Mouse (Mus musculus): ENCODE measurements at regions not wholly inside any gene's neighbourhood (a gene's known extent, or its start where the extent isn't known, plus 50 kb on each side); places are given as distances from the start of the nearest gene placed in this dataset.
A peak's percentile ranks its signal among the peaks of the same experiment; 100 is the strongest.
"Not testable (repeated sequence)": the region's sequence is repeated elsewhere in the genome, so short reads cannot be mapped to it uniquely, and the experiment has no call there.

GRCm38 (mm10) chr6:3319378-3319777, 80.0 kb downstream of the Samd9l start:
- Histone ChIP-seq H3K27me3 (no peaks in the 10 kb centered on the region), H3K4me1 (no peaks in the 10 kb centered on the region), H3K4me3 (replicated peaks) (no peak overlapping the region), H3K36me3 (no peaks in the 10 kb centered on the region), H3K9ac (no peak overlapping the region), H3K9me3 (replicated peaks) (no peaks in the 10 kb centered on the region), H3K4me2 (replicated peaks) (no peak overlapping the region), H3K27ac (replicated peaks) (no peak overlapping the region)
- no peak for ATAC-seq (ENCODE audit: insufficient number of reproducible peaks, low FRiP score, low TSS enrichment, low read depth)
- WGBS: 87% methylated on average over 4 of the region's 4 CpGs

- H3K9ac ChIP-seq; H3K27ac ChIP-seq (replicated peaks); H3K27me3 ChIP-seq; H3K9me3 ChIP-seq (replicated peaks); H3K4me1 ChIP-seq; ATAC-seq (ENCODE audit: insufficient number of reproducible peaks, low FRiP score, low TSS enrichment, low read depth); H3K36me3 ChIP-seq; H3K4me3 ChIP-seq (replicated peaks): not testable (repeated sequence)
- WGBS: 2% methylated on average over 11 of the region's 11 CpGs
- H3K4me2 ChIP-seq (replicated peaks): peak overlapping the region; percentile 27; the same call in 1 of the 2 replicates
These were observed 91.7 kb downstream of the Samd9l start for GRCm38 (mm10) chr6:3307598-3308220.

- not testable (repeated sequence) for ATAC-seq (ENCODE audit: insufficient number of reproducible peaks, low FRiP score, low TSS enrichment, low read depth); H3K4me1 ChIP-seq; H3K4me3 ChIP-seq (replicated peaks); H3K9ac ChIP-seq; H3K9me3 ChIP-seq (replicated peaks); H3K27ac ChIP-seq (replicated peaks); H3K27me3 ChIP-seq; H3K4me2 ChIP-seq (replicated peaks); H3K36me3 ChIP-seq
- 36% methylated on average over 10 of the region's 10 CpGs for WGBS
These were observed 94.3 kb downstream of the Samd9l start for GRCm38 (mm10) chr6:3304881-3305620.

- not testable (repeated sequence) for H3K36me3 ChIP-seq; H3K9me3 ChIP-seq (replicated peaks); H3K4me2 ChIP-seq (replicated peaks); H3K9ac ChIP-seq; H3K27me3 ChIP-seq; ATAC-seq (ENCODE audit: insufficient number of reproducible peaks, low FRiP score, low TSS enrichment, low read depth); H3K27ac ChIP-seq (replicated peaks); H3K4me1 ChIP-seq; H3K4me3 ChIP-seq (replicated peaks)
- WGBS: 77% methylated on average over 8 of the region's 8 CpGs
These were observed 106.1 kb downstream of the Samd9l start for GRCm38 (mm10) chr6:3293316-3293715.

GRCm38 (mm10) chr6:3291983-3292382, 107.4 kb downstream of the Samd9l start:
- not testable (repeated sequence) for ATAC-seq (ENCODE audit: insufficient number of reproducible peaks, low FRiP score, low TSS enrichment, low read depth); H3K9me3 ChIP-seq (replicated peaks); H3K4me2 ChIP-seq (replicated peaks); H3K4me1 ChIP-seq; H3K4me3 ChIP-seq (replicated peaks); H3K36me3 ChIP-seq; H3K27me3 ChIP-seq; H3K9ac ChIP-seq; H3K27ac ChIP-seq (replicated peaks)
- 92% methylated on average over 6 of the region's 6 CpGs for whole genome bisulfite sequencing

GRCm38 (mm10) chr6:3268726-3269125, 130.6 kb downstream of the Samd9l start:
- not testable (repeated sequence) for H3K9ac ChIP-seq; H3K36me3 ChIP-seq; H3K4me3 ChIP-seq (replicated peaks); H3K4me1 ChIP-seq; ATAC-seq (ENCODE audit: insufficient number of reproducible peaks, low FRiP score, low TSS enrichment, low read depth); H3K27ac ChIP-seq (replicated peaks); H3K9me3 ChIP-seq (replicated peaks); H3K4me2 ChIP-seq (replicated peaks); H3K27me3 ChIP-seq
- 79% methylated on average over 4 of the region's 4 CpGs for WGBS

GRCm38 (mm10) chr6:3265477-3265876, 133.9 kb downstream of the Samd9l start:
- not testable (repeated sequence) for H3K27ac ChIP-seq (replicated peaks); H3K4me3 ChIP-seq (replicated peaks); H3K27me3 ChIP-seq; H3K36me3 ChIP-seq; H3K9me3 ChIP-seq (replicated peaks); ATAC-seq (ENCODE audit: insufficient number of reproducible peaks, low FRiP score, low TSS enrichment, low read depth); H3K9ac ChIP-seq; H3K4me2 ChIP-seq (replicated peaks); H3K4me1 ChIP-seq
- WGBS: 31% methylated on average over 1 of the region's 1 CpGs

Data from embryonic facial prominence, embryonic 15.5 days (tissue).